Mouse (Mus musculus): ENCODE data around the gene Hoga1.

GRCm38 (mm10) chr19:42068441-42069240 is 23.2 kb downstream of the Hoga1 start:
- TF ChIP-seq CTCF (IDR thresholded peaks at IDR 0.05; ENCODE audit: borderline replicate concordance, control insufficient read depth, extremely low read depth, insufficient read depth, low read length, poor library complexity), result no peak
- no peak for TF ChIP-seq POLR2A (IDR thresholded peaks at IDR 0.05; ENCODE audit: control insufficient read depth, extremely low read depth, insufficient read depth, low read length, poor library complexity)

Measured in thymus, adult 2 months (tissue).